Mouse (Mus musculus) CD4-positive, CD25-positive, alpha-beta regulatory T cell (primary cell): Measurements from ENCODE around the gene Olfr794. TPM values are rescaled to one million over a fixed set of nuclear protein-coding genes. Genes with fewer than 3 reads are reported as not detected.

Experiments
- polyA plus RNA-seq: library from polyadenylated mRNA; unstranded; fragments of 100-300 nt; shearing (Covaris generic); gene quantifications from one replicate; pipeline ENCODE4 v1.2.1, GENCODE M21; 2017

The Olfr794 gene
- polyA plus RNA-seq, result not detected

GRCm38 (mm10) chr10:129567355-129567754 lies at the start of gene Olfr794:
Gene Olfr794, plus strand, starts transcription at chr10:129567655.

GRCm38 (mm10) chr10:129521492-129521891 lies 46.0 kb upstream of the Olfr794 start, which contains the start of gene Olfr791:
Gene Olfr791, plus strand, starts transcription at chr10:129521792.

GRCm38 (mm10) chr10:129538862-129539261 lies 28.6 kb upstream of the Olfr794 start, which contains the start of gene Olfr792:
Gene Olfr792, plus strand, starts transcription at chr10:129539162.

GRCm38 (mm10) chr10:129612470-129612869 lies 45.0 kb downstream of the Olfr794 start, which contains the start of gene Olfr796:
Gene Olfr796, minus strand, starts transcription at chr10:129612570.

Other genes starting within 250 kb of the Olfr794 start
- not detected for gene Olfr780, start 249.5 kb upstream of the Olfr794 start, polyA plus RNA-seq
- not detected for gene Olfr781, start 238.8 kb upstream of the Olfr794 start, polyA plus RNA-seq
- gene Olfr782, start 218.8 kb upstream of the Olfr794 start, polyA plus RNA-seq, result not detected
- 0.07 TPM for gene Olfr784, start 183.6 kb upstream of the Olfr794 start, polyA plus RNA-seq
- not detected for gene Olfr785, start 162.2 kb upstream of the Olfr794 start, polyA plus RNA-seq
- gene Olfr786, start 140.3 kb upstream of the Olfr794 start, polyA plus RNA-seq, result not detected
- 0.16 TPM for gene Olfr787, start 105.8 kb upstream of the Olfr794 start, polyA plus RNA-seq
- gene Olfr788, start 96.7 kb upstream of the Olfr794 start, polyA plus RNA-seq, result not detected
- not detected for gene Olfr789, start 82.9 kb upstream of the Olfr794 start, polyA plus RNA-seq
- gene Olfr790, start 69.2 kb upstream of the Olfr794 start, polyA plus RNA-seq, result not detected
- not detected for gene Olfr791, start 45.9 kb upstream of the Olfr794 start, polyA plus RNA-seq
- gene Olfr792, start 28.5 kb upstream of the Olfr794 start, polyA plus RNA-seq, result not detected
- not detected for gene Olfr796, start 44.9 kb downstream of the Olfr794 start, polyA plus RNA-seq
- gene Olfr798, start 60.3 kb downstream of the Olfr794 start, polyA plus RNA-seq, result 0.18 TPM
- gene Olfr799, start 69.8 kb downstream of the Olfr794 start, polyA plus RNA-seq, result not detected
- not detected for gene Olfr800, start 90.0 kb downstream of the Olfr794 start, polyA plus RNA-seq
- gene Olfr801, start 106.2 kb downstream of the Olfr794 start, polyA plus RNA-seq, result not detected
- gene Olfr802, start 120.5 kb downstream of the Olfr794 start, polyA plus RNA-seq, result not detected
- gene Olfr803, start 126.6 kb downstream of the Olfr794 start, polyA plus RNA-seq, result not detected
- not detected for gene Olfr804, start 135.6 kb downstream of the Olfr794 start, polyA plus RNA-seq
- gene Olfr805, start 161.7 kb downstream of the Olfr794 start, polyA plus RNA-seq, result not detected
- not detected for gene Olfr806, start 174.3 kb downstream of the Olfr794 start, polyA plus RNA-seq
- not detected for gene Olfr807, start 190.1 kb downstream of the Olfr794 start, polyA plus RNA-seq
- not detected for gene Olfr808, start 197.8 kb downstream of the Olfr794 start, polyA plus RNA-seq
- not detected for gene Olfr809, start 207.0 kb downstream of the Olfr794 start, polyA plus RNA-seq
- not detected for gene Olfr810, start 227.3 kb downstream of the Olfr794 start, polyA plus RNA-seq
- not detected for gene Olfr811, start 236.7 kb downstream of the Olfr794 start, polyA plus RNA-seq